Mouse (Mus musculus) heart, postnatal 14 days (tissue): ENCODE results near the gene Fblim1. TPM values are rescaled to one million over a fixed set of nuclear protein-coding genes. Genes with fewer than 3 reads are reported as not detected.

Experiments
- total RNA-seq, 2 experiments: library from RNA; stranded (reverse); gene quantifications; 2 replicates each; pipeline ENCODE4 v1.2.3; 2021

The Fblim1 gene
- total RNA-seq, 2 experiments from 2014 or later: 299 to 338 TPM

Other genes with a start within 250 kb of the Fblim1 start
- gene Fam131c, start 237.9 kb downstream of the Fblim1 start, total RNA-seq: under 1 TPM; 0.15 to 0.65 TPM
- gene Clcnka, start 207.4 kb downstream of the Fblim1 start, total RNA-seq: not detected
- 1 to 10 TPM in 1 of 2 experiments, under 1 TPM in 1; 0.83 to 1.5 TPM for gene Clcnkb, start 190.1 kb downstream of the Fblim1 start, total RNA-seq
- gene Hspb7, start 185.3 kb downstream of the Fblim1 start, total RNA-seq: 100 to 1,000 TPM; 760 to 902 TPM
- under 1 TPM; 0.34 to 0.43 TPM for gene Srarp, start 170.0 kb downstream of the Fblim1 start, total RNA-seq
- gene Zbtb17, start 161.4 kb downstream of the Fblim1 start, total RNA-seq: 10 to 100 TPM; 20.8 to 21.2 TPM
- gene Spen, start 67.5 kb downstream of the Fblim1 start, total RNA-seq: 10 to 100 TPM; 33.8 to 34.0 TPM
- gene Tmem82, start 12.5 kb upstream of the Fblim1 start, total RNA-seq: 10 to 100 TPM; 30.1 to 35.4 TPM
- 100 to 1,000 TPM; 121 TPM for gene Slc25a34, start 17.7 kb upstream of the Fblim1 start, total RNA-seq
- 100 to 1,000 TPM; 101 to 103 TPM for gene Plekhm2, start 58.8 kb upstream of the Fblim1 start, total RNA-seq
- not detected for gene Rsc1a1, start 79.5 kb upstream of the Fblim1 start, total RNA-seq
- 10 to 100 TPM; 39.0 to 40.4 TPM for gene Ddi2, start 117.3 kb upstream of the Fblim1 start, total RNA-seq
- gene Agmat, start 140.6 kb upstream of the Fblim1 start, total RNA-seq: under 1 TPM; 0.72 to 0.98 TPM
- gene Dnajc16, start 184.8 kb upstream of the Fblim1 start, total RNA-seq: 10 to 100 TPM; 18.4 to 18.5 TPM
- 1 to 10 TPM; 7.7 to 9.5 TPM for gene Casp9, start 187.5 kb upstream of the Fblim1 start, total RNA-seq
- not detected for gene Cela2a, start 220.1 kb upstream of the Fblim1 start, total RNA-seq
- gene Ctrc, start 240.3 kb upstream of the Fblim1 start, total RNA-seq: not detected